Mouse (Mus musculus) urinary bladder, postnatal 10 days (tissue): ENCODE measurements around the gene Pla2g5.
"Not testable (repeated sequence)": the region's sequence is repeated elsewhere in the genome, so short reads cannot be mapped to it uniquely, and the experiment has no call there.

Source experiments
- DNase-seq: peaks from one replicate; pipeline ENCODE4 v3.0.0; 2022; ENCODE audit warnings: low spot score

Pla2g5 gene

GRCm38 (mm10) chr4:138863344-138863998, at the start of gene Pla2g5:
Pla2g5 (minus strand) TSS chr4:138863482.
- DNase-seq = no peak

GRCm38 (mm10) chr4:138905624-138906337, 42.5 kb upstream of the Pla2g5 start:
- DNase-seq = no peak

- no peak for DNase-seq
Measured at GRCm38 (mm10) chr4:138899361-138899760, 36.1 kb upstream of the Pla2g5 start.

GRCm38 (mm10) chr4:138893789-138894188, 30.5 kb upstream of the Pla2g5 start:
- not testable (repeated sequence) for DNase-seq

GRCm38 (mm10) chr4:138892655-138893054, 29.4 kb upstream of the Pla2g5 start:
- DNase-seq = no peak

- DNase-seq = no peak
Measured at GRCm38 (mm10) chr4:138889635-138890034, 26.4 kb upstream of the Pla2g5 start.

GRCm38 (mm10) chr4:138889165-138889564, 25.9 kb upstream of the Pla2g5 start:
- no peak for DNase-seq

- peak; percentile 64 for DNase-seq
Measured at GRCm38 (mm10) chr4:138884261-138884660, 21.0 kb upstream of the Pla2g5 start.

GRCm38 (mm10) chr4:138882179-138882578, 18.9 kb upstream of the Pla2g5 start:
- no peak for DNase-seq

GRCm38 (mm10) chr4:138880811-138881584, 17.7 kb upstream of the Pla2g5 start:
- no peak for DNase-seq

- no peak for DNase-seq
Measured at GRCm38 (mm10) chr4:138879808-138880207, 16.5 kb upstream of the Pla2g5 start.

- no peak for DNase-seq
Measured at GRCm38 (mm10) chr4:138878783-138879182, 15.5 kb upstream of the Pla2g5 start.

- no peak for DNase-seq
Measured at GRCm38 (mm10) chr4:138877731-138878130, 14.4 kb upstream of the Pla2g5 start, which contains the start of gene Pla2g2e. Pla2g2e (plus strand) TSS chr4:138877942.

- DNase-seq = no peak
Measured at GRCm38 (mm10) chr4:138875986-138876385, 12.7 kb upstream of the Pla2g5 start.

GRCm38 (mm10) chr4:138875275-138875674, 12.0 kb upstream of the Pla2g5 start:
- not testable (repeated sequence) for DNase-seq

GRCm38 (mm10) chr4:138873864-138874263, 10.6 kb upstream of the Pla2g5 start, which contains the start of gene Gm13030:
Gm13030 (minus strand) TSS chr4:138873964.
- DNase-seq = no peak

GRCm38 (mm10) chr4:138868666-138869065, 5.4 kb upstream of the Pla2g5 start:
- DNase-seq = no peak

GRCm38 (mm10) chr4:138866413-138866812, 3.1 kb upstream of the Pla2g5 start:
- no peak for DNase-seq

- DNase-seq = no peak
Measured at GRCm38 (mm10) chr4:138865991-138866390, 2.7 kb upstream of the Pla2g5 start.

- no peak for DNase-seq
Measured at GRCm38 (mm10) chr4:138865092-138865491, 1.8 kb upstream of the Pla2g5 start.

GRCm38 (mm10) chr4:138859728-138860127, 3.6 kb downstream of the Pla2g5 start:
- no peak for DNase-seq

GRCm38 (mm10) chr4:138859245-138859644, 4.0 kb downstream of the Pla2g5 start:
- no peak for DNase-seq

GRCm38 (mm10) chr4:138858446-138858845, 4.8 kb downstream of the Pla2g5 start:
- DNase-seq = no peak
